Mouse (Mus musculus): ENCODE results near the gene Olfr1502. TPM values are rescaled to one million over a fixed set of nuclear protein-coding genes. Genes with fewer than 3 reads are reported as not detected.

Olfr1502 gene
- polyA plus RNA-seq (2012; rRNA removed; ENCODE audit: low replicate concordance), result not detected in 2 replicates

GRCm38 (mm10) chr19:13861495-13861894 lies at the start of gene Olfr1502:
TSS of gene Olfr1502 (plus strand) at chr19:13861795.

DNA sequence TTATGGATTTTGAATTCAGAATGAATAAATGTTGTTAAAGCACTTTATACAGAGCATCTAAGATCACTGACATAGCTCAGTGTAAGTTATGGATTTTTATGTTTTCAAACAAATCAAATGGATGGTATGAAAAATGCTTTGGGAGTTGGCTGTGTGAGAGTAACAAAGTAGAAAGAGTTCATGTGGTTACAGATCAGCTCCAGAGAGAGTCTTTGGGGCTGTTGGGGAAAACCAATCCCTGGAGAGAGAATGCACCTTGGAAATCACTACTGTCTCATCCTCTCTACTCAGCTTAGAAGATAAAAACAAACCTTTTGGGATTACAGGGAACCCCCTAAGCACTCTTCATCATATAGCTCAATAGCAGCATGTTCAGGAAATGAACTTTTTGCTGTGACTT lies 42.2 kb upstream of the Olfr1502 start, which contains the start of gene Olfr1499:
Gene Olfr1499 (minus strand): TSS at position 101 of the 400 bp plus-strand sequence.

GRCm38 (mm10) chr19:13830388-13830787 lies 31.2 kb upstream of the Olfr1502 start, which contains the start of gene Olfr1500:
TSS of gene Olfr1500 (minus strand) at chr19:13830488.

DNA sequence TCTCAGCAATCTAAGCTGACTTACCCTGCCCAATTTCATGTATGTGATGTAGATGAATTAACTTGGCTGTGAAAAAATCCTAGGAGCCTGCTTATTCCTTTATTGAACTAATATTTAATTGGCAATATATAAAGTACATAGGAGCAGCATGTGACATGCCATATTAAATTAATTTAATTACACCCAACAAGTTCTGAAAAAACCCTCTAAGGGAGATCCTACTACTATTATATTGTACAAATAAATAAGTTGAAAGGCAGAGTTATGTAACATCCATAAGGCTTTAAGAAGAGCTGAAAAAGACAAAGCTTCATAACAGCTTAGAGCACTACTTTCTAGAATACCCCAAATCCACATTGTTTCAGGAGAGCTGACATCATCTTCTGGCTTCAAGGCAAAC lies 11.0 kb upstream of the Olfr1502 start, which contains the start of gene Olfr1501:
Gene Olfr1501 (minus strand): TSS at position 101 of the 400 bp plus-strand sequence.

DNA sequence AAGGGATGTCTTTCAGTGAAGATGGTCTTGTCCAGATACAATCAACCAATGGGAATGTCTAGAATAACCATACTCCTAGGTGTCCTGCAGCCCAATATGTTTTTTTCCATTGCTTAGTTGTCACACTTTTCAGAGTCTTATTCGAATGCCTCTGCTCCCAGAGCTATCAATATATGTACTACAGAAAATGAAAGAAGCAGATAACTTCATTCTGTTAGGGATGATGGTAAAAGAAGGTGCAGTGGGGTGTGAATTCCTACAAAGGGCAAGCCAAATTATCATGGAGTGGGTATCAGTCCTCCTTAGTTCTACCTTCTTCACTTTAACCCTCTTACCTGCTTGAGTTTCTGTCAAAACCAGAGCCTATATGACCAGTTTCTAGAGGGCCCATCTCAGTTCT lies 36.2 kb downstream of the Olfr1502 start, which contains the start of gene Olfr1504:
Gene Olfr1504 (minus strand): TSS at position 101 of the 400 bp plus-strand sequence.

Other genes with a start within 250 kb of the Olfr1502 start
- gene Olfr1487, start 244.4 kb upstream of the Olfr1502 start, polyA plus RNA-seq (2012; rRNA removed; ENCODE audit: low replicate concordance), result not detected in 2 replicates
- not detected in 2 replicates for gene Olfr1489, start 230.2 kb upstream of the Olfr1502 start, polyA plus RNA-seq (2012; rRNA removed; ENCODE audit: low replicate concordance)
- not detected in 2 replicates for gene Olfr1490, start 210.7 kb upstream of the Olfr1502 start, polyA plus RNA-seq (2012; rRNA removed; ENCODE audit: low replicate concordance)
- gene Olfr1491, start 164.5 kb upstream of the Olfr1502 start, polyA plus RNA-seq (2012; rRNA removed; ENCODE audit: low replicate concordance), result not detected in 2 replicates
- not detected in 2 replicates for gene Olfr1493-ps1, start 138.5 kb upstream of the Olfr1502 start, polyA plus RNA-seq (2012; rRNA removed; ENCODE audit: low replicate concordance)
- gene Olfr1494, start 122.1 kb upstream of the Olfr1502 start, polyA plus RNA-seq (2012; rRNA removed; ENCODE audit: low replicate concordance), result not detected in 2 replicates
- gene Olfr1495, start 97.2 kb upstream of the Olfr1502 start, polyA plus RNA-seq (2012; rRNA removed; ENCODE audit: low replicate concordance), result not detected in 2 replicates
- gene Olfr1496, start 83.9 kb upstream of the Olfr1502 start, polyA plus RNA-seq (2012; rRNA removed; ENCODE audit: low replicate concordance), result not detected in 2 replicates
- not detected in 2 replicates for gene Olfr1497, start 63.6 kb upstream of the Olfr1502 start, polyA plus RNA-seq (2012; rRNA removed; ENCODE audit: low replicate concordance)
- gene Olfr1499, start 42.3 kb upstream of the Olfr1502 start, polyA plus RNA-seq (2012; rRNA removed; ENCODE audit: low replicate concordance), result not detected in 2 replicates
- gene Olfr1500, start 31.3 kb upstream of the Olfr1502 start, polyA plus RNA-seq (2012; rRNA removed; ENCODE audit: low replicate concordance), result not detected in 2 replicates
- gene Olfr1501, start 11.1 kb upstream of the Olfr1502 start, polyA plus RNA-seq (2012; rRNA removed; ENCODE audit: low replicate concordance), result not detected in 2 replicates
- gene Olfr1504, start 36.1 kb downstream of the Olfr1502 start, polyA plus RNA-seq (2012; rRNA removed; ENCODE audit: low replicate concordance), result not detected in 2 replicates
- gene Olfr1505, start 51.7 kb downstream of the Olfr1502 start, polyA plus RNA-seq (2012; rRNA removed; ENCODE audit: low replicate concordance), result not detected in 2 replicates